Mouse (Mus musculus): ENCODE data around the gene Insl5.
A peak's percentile ranks its signal among the peaks of the same experiment; 100 is the strongest.

Insl5 gene

GRCm38 (mm10) chr4:102990016-102990415 is 36.6 kb downstream of the Insl5 start:
- peak; percentile 56 to 61 for DNase-seq

DNA sequence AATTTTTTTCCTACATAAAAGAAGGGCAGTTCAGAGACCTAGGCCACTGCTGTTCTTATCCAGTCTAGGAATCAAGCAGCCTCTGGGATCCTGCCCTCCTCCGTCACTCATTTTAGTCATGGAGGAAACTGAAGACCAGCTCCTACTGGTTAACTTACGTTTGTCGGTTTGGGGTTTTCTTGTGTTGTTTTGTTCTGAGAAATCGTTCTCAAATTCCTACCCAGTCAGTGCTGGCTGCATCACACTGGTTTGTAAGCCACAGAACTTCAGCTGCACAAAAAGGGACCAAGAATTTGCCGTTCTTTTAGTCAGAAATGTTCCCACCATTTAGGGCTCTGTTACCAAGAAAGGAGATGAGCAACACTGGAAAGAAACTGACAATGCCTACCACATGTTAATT is 37.3 kb downstream of the Insl5 start:
- DNase-seq, result peak in 1 of 2 experiments; percentile 45

- peak; percentile 58 to 71 for DNase-seq
These were observed 38.1 kb downstream of the Insl5 start for GRCm38 (mm10) chr4:102988526-102988925.

DNA sequence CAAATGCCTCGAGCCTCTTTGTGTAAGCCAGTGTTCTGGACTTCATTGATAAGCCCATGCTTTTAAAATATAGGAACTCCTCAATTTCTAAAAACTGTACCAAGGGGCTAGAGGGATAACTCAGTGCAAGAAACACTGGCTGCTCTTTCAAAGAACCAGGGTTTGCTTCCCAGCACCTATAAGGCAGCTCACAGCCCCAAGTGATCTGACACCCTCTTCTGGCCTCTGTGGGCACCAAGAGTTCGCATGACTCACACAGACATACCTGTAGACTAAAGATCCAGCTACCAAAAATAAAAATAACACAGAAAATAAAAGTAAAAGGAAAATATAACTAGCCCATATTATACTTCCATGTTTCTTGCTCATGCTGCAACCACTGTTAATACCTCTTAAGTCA is 38.9 kb downstream of the Insl5 start:
- DNase-seq, result peak; percentile 45 to 66

DNA sequence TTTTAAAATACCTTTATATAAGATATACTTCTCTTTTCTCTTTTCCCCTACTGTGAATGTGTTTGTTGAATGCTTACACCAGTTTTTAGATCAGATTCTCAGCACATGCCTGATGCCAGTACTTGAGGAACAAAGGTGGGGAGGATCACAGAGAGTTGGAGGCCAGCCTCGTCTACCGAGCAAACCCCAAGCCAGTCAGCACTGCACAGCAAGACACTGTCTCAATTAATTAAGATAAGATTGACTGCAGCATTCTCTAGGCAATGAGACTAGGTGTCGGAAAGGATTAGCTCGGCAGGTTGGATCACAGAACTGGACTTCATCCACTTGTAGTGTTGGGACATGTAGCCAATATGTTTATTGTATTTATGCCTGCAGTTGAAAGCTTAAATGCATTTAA is 39.3 kb downstream of the Insl5 start:
- no peak for DNase-seq

DNA sequence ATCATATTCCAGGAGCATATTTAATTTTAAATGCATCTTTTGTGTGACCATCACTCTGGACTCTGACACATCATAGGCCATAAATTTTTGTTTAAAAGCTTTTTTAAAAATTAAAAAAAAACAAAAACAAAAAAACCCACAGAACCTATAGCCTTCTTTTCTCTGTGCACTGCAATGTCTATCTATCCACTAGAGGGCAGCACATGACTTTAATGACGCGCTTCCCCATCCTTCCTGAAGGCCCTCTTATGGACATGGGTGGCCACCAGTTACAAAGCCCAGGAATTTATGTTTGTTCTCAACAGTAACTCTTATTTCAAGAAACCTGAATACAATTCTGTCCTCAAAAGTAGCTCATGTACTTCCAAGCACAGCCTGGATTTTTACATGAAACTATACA is 39.7 kb downstream of the Insl5 start:
- DNase-seq, result peak in 1 of 2 experiments; percentile 41

DNA sequence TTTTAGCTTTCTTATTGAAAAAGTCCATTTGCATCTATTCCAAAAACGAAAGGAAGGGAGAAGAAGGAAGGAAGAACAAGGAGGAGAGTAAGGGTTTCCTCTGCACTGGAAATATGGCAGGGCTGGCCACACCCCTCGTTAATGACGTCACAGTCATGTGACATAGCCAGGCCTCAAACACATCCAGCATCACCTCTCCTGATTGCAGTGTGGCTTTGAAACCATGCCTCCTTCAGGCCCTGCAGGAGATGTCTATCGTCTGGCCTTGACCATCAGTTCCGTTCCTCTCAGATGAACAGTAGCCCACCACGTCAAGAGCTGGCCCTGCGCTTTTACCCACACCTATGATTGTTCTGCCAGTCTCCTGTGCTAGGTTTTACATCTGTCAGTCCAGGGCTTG is 40.5 kb downstream of the Insl5 start:
- peak in 1 of 2 experiments; percentile 42 for DNase-seq

- DNase-seq, result no peak
These were observed 44.9 kb downstream of the Insl5 start for GRCm38 (mm10) chr4:102981709-102982108.

GRCm38 (mm10) chr4:102979385-102979784 is 47.3 kb downstream of the Insl5 start:
- no peak for DNase-seq

- DNase-seq, result no peak
These were observed 48.2 kb downstream of the Insl5 start, which contains the start of gene Tctex1d1 for GRCm38 (mm10) chr4:102978440-102978839. Tctex1d1 (plus strand) TSS chr4:102978606.

DNA sequence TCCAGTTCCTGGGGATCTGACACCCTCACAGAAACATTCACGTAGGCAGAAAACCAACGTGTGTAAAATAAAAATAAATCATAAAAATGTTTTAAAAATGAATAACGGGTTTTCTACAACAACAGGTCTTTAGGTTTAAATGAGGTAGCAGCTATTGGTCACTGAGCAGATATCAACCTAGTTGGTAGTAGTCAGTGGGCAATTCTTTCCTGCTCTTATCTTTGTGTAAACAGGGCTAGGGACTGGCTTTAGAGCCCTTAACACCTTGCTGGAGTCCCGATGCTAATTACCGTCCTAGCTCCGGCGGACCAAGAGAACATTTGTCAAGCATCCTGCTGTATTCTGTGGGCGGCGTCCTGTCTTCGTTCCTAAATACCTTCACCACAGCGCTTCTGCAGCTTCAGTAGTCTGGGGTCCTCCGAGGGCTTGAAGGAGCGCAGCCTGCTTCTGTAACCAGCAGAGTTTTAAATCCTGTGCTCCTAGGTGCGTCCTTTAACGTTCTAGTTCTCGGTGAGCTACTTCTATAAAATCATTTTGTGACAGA is 48.8 kb downstream of the Insl5 start:
- no peak for DNase-seq

DNA sequence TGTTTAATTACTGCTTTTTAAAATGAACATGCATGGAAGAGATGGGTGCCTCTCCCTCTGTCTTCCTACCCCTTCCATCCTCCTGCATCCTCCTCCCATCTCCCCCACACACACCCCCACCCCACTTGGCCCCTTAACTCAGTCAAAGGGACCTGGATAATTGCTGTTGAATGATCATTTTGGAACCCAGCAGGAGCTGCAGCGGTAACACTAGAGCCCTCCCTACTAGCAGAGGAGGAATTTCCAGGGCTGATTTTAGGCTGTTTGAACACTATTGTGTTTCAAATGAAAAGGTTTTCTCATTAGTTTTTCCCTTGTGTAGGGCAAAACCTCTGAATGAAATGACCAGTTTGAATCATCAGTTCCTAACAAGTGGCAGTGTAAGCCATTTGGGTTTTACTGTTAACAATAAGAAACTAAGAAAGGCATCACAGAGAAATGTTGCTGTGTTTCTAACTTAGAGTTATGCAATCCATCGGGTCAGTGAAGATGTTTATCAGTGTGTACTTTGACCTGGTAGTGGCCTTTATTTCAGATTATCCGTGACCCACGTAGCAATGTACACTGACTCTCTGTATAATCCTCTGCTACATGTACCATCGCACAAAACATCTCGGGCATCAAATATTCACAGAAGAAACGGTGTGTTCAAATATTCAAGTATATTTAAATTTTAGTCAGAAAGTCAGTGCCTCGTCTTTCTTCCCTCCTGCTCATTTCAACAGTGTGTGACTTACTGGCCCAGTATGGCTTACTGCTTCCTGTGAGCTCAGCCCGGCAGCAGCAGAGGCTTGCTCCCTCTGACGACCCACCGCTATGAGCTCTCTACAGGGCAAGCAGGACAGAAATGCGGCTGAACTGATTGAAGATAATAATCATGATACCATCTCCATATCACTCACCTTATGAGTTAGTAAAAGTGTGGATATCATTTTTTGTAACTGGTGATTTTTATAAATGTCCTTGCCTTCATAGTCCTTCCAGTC is 50.1 kb downstream of the Insl5 start:
- DNase-seq, result no peak

GRCm38 (mm10) chr4:102974172-102974571 is 52.5 kb downstream of the Insl5 start:
- no peak for DNase-seq

DNA sequence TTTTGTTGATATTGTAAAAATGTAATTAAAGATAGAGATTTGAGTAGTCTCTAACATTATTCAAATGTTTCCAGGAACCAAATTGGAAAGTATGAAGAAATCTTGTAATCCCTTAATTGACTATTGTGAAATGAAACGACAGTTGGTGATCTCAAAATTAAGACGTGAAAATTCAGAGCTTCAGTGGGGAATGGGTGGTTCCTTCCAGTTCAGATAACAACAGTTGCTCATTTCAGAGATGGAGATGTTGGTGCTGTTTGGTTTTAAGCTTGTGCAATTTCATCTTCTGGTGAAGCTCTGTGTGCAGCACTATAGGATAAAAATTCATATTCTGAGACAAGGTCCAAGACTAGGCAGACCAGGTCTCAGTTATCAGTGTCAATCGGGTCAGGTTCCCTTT is 54.6 kb downstream of the Insl5 start:
- DNase-seq, result no peak

- DNase-seq, result no peak
These were observed 55.5 kb downstream of the Insl5 start for GRCm38 (mm10) chr4:102971159-102971558.

DNA sequence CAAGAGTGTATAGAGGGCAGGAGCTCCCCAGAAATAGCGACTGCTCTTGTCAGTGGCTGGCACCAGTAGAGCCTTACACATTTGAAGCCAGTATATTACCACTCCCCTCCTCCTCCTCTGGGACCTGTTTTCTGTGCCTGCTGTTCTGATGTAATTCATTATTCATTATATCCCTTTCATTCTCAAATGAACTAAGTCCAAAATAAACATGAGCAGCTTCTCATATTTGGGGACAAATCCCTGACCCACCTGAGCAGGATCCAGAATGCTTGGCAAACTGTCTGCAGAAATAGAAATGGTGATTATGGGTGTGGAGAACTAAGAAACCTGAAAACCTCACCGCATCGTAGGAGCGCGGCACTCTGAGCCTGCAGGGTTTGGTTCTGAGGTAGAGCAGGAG is 57.0 kb downstream of the Insl5 start:
- DNase-seq, result no peak
